Mouse (Mus musculus) Patski (cell line): Measurements from ENCODE around the gene Gm21985. TPM values are rescaled to one million over a fixed set of nuclear protein-coding genes. Genes with fewer than 3 reads are reported as not detected.
A peak's percentile ranks its signal among the peaks of the same experiment; 100 is the strongest.
"Not testable (repeated sequence)": the region's sequence is repeated elsewhere in the genome, so short reads cannot be mapped to it uniquely, and the experiment has no call there.

ENCODE experiments used
- ATAC-seq: fragments of 100-300 bp; one replicate; pipeline ENCODE4 v1.8.0; 2021
- CTCF ChIA-PET: fragments of 350-600 bp; sonication (Branson Sonifier 250); formaldehyde crosslinking; loops from one replicate; lab custom pipeline; 2022; ENCODE audit warnings: inconsistent platforms; lab: Charles Lee
- POLR2A ChIA-PET: fragments of 350-600 bp; sonication (Branson Sonifier 250); formaldehyde crosslinking; loops from one replicate; lab custom pipeline; 2022; ENCODE audit warnings: antibody characterized with exemption, inconsistent platforms; lab: Charles Lee
- DNase-seq: peaks from one replicate; pipeline ENCODE4 v3.0.0-alpha.2; 2011; ENCODE audit warnings: low read depth, low spot score
- H3K27me3 ChIP-seq: fragments of 371-371 bp; one replicate; pipeline ENCODE4 v1.5.1; 2021
- CTCF ChIP-seq: fragments of 100-300 bp; IDR thresholded peaks from one replicate; pipeline ENCODE4 v1.5.1; 2021
- in situ Hi-C: fragments of 300-500 bp; cut with MboI; formaldehyde crosslinking; loops from 3 replicates; pipeline ENCODE4 v1.11.1; 2018; ENCODE audit warnings: low pct_unique_long_range_greater_than_20kb, mixed read lengths
- polyA plus RNA-seq: library from polyadenylated mRNA; unstranded; gene quantifications from one replicate; pipeline ENCODE4 v1.2.3, GENCODE M21; 2021

Gm21985 gene
- polyA plus RNA-seq, 1 experiment from 2014 or later: 0.06 TPM

GRCm38 (mm10) chr2:112448510-112449059, 182.5 kb downstream of the Gm21985 start:
- CTCF ChIA-PET: interaction anchor here (0.8 to 5.0 kb wide), 7 partner anchors 10 to 79 kb away, joined by 3 to 49 read pairs (median 4); partner anchors contain the start of gene Katnbl1
- no peak for TF ChIP-seq CTCF
- H3K27me3 ChIP-seq: no peaks in the 10 kb centered on the region
- DNase-seq: no peak
- in situ Hi-C loops: loop anchor here (10.0 kb wide), 1 partner anchor 54 kb away; no protein-coding TSS in a partner anchor
- no peak for ATAC-seq
- POLR2A ChIA-PET: interaction anchor here (0.6 kb wide), 1 partner anchor 15 kb away, joined by 3 read pairs; no protein-coding TSS in a partner anchor

- ATAC-seq (no peak), DNase-seq (no peak)
- ChIA-PET POLR2A (interaction anchor here (0.5 to 0.9 kb wide), 2 partner anchors 41 to 70 kb away, joined by 3 to 4 read pairs; no protein-coding TSS in a partner anchor), CTCF (interaction anchor here (1.1 to 5.0 kb wide), 5 partner anchors 9 to 85 kb away, joined by 3 to 49 read pairs (median 5); partner anchors contain the start of gene Katnbl1)
- TF ChIP-seq CTCF: peak; percentile 83
- no peaks in the 10 kb centered on the region for H3K27me3 ChIP-seq
- in situ Hi-C loops: loop anchor here (5.0 to 10.0 kb wide), 2 partner anchors 55 to 77 kb away; no protein-coding TSS in a partner anchor
These were observed 183.6 kb downstream of the Gm21985 start for GRCm38 (mm10) chr2:112449597-112450296.

- ATAC-seq, H3K27me3 ChIP-seq, DNase-seq: not testable (repeated sequence)
- ChIA-PET CTCF (interaction anchor here (2.3 kb wide), 1 partner anchor 73 kb away, joined by 6 read pairs; the partner anchor contains the start of gene Katnbl1), POLR2A (interaction anchor here (1.0 kb wide), 1 partner anchor 52 kb away, joined by 3 read pairs; no protein-coding TSS in a partner anchor)
- in situ Hi-C loops: loop anchor here (5.0 kb wide), 1 partner anchor 80 kb away; no protein-coding TSS in a partner anchor
These were observed 186.4 kb downstream of the Gm21985 start for GRCm38 (mm10) chr2:112452513-112452912.

DNA sequence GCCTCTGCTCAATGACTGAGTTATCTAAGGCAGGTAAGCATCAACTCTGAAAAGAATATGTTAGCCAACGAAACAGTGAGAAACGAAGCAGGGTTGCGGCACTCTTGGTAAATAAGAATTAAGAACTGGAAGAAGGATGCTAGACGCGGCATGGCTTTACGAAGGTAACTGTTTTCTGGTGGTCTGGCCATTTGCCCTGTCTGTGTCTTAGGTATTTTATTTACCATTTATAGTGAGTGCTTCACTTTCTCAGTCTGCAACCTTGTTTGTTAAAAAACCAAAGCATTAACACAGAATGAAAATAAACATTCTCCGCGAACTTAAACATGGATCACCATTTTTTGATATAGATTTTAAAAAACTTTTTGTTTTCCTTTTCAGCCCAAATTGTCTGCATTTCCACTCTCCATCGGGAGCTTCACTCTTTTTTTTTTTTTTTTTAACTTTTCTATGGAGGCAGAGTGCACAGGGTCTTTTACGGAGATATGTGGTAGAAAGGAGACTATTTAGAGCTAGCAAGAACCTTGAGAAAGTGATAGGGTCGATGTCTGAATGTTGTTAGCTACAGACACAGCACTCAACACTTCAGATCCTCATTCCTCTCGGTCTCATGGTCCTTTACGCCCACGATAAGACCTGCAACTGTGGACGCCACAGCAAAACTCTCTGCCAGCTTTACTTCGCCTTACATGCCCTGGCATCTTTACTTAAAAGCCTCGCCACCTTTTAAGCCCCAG, 188.2 kb downstream of the Gm21985 start:
- no peak for TF ChIP-seq CTCF
- in situ Hi-C loops: loop anchor here (5.0 kb wide), 1 partner anchor 82 kb away; no protein-coding TSS in a partner anchor
- ChIA-PET CTCF (interaction anchor here (1.0 to 2.1 kb wide), 4 partner anchors 9 to 75 kb away, joined by 3 to 10 read pairs (median 3); partner anchors contain the start of gene Katnbl1), POLR2A (interaction anchor here (0.6 to 1.1 kb wide), 2 partner anchors 24 to 27 kb away, joined by 3 read pairs; partner anchors contain the start of gene Chrm5)
- H3K27me3 ChIP-seq: no peaks in the 10 kb centered on the region
- DNase-seq (no peak), ATAC-seq (peak; percentile 51)

GRCm38 (mm10) chr2:112454862-112455564, 188.9 kb downstream of the Gm21985 start, which contains the start of gene Emc7:
Gene Emc7 (plus strand): TSS chr2:112454997.
- in situ Hi-C loops: loop anchor here (5.0 kb wide), 1 partner anchor 83 kb away; no protein-coding TSS in a partner anchor
- no peaks in the 10 kb centered on the region for H3K27me3 ChIP-seq
- ChIA-PET CTCF (interaction anchor here (1.0 to 2.1 kb wide), 3 partner anchors 8 to 75 kb away, joined by 3 to 10 read pairs (median 3); partner anchors contain the start of gene Katnbl1), POLR2A (interaction anchor here (1.1 kb wide), 1 partner anchor 25 kb away, joined by 3 read pairs; no protein-coding TSS in a partner anchor)
- TF ChIP-seq CTCF: no peak
- peak; percentile 43 for DNase-seq
- peak; percentile 98 for ATAC-seq

Other genes with a start within 250 kb of the Gm21985 start
- not detected for gene Olfr1311, start 241.9 kb upstream of the Gm21985 start, polyA plus RNA-seq
- gene Olfr1312, start 216.1 kb upstream of the Gm21985 start, polyA plus RNA-seq: not detected
- not detected for gene Olfr1313, start 188.5 kb upstream of the Gm21985 start, polyA plus RNA-seq
- gene Olfr1314, start 169.5 kb upstream of the Gm21985 start, polyA plus RNA-seq: 0.74 TPM
- gene Olfr1315-ps1, start 150.9 kb upstream of the Gm21985 start, polyA plus RNA-seq: not detected
- 0.14 TPM for gene Olfr1316, start 131.3 kb upstream of the Gm21985 start, polyA plus RNA-seq
- gene Olfr1317, start 126.0 kb upstream of the Gm21985 start, polyA plus RNA-seq: 0.12 TPM
- 0.13 TPM for gene Olfr1318, start 112.1 kb upstream of the Gm21985 start, polyA plus RNA-seq
- gene Lpcat4, start 26.8 kb upstream of the Gm21985 start, polyA plus RNA-seq: 46.9 TPM
- gene Nutm1, start 7.0 kb upstream of the Gm21985 start, polyA plus RNA-seq: 0.10 TPM
- 55.3 TPM for gene Nop10, start 4.4 kb upstream of the Gm21985 start, polyA plus RNA-seq
- gene Slc12a6, start 489 bp upstream of the Gm21985 start, polyA plus RNA-seq: 25.5 TPM
- 118 TPM for gene Emc4, start 101.7 kb downstream of the Gm21985 start, polyA plus RNA-seq
- gene Katnbl1, start 112.9 kb downstream of the Gm21985 start, polyA plus RNA-seq: 17.4 TPM
- 25.8 TPM for gene Emc7, start 188.7 kb downstream of the Gm21985 start, polyA plus RNA-seq
- not detected for gene Chrm5, start 214.5 kb downstream of the Gm21985 start, polyA plus RNA-seq
- 13.3 TPM for gene Aven, start 226.7 kb downstream of the Gm21985 start, polyA plus RNA-seq